Mouse (Mus musculus): ENCODE data around the gene Fbxw21. TPM values are rescaled to one million over a fixed set of nuclear protein-coding genes. Genes with fewer than 3 reads are reported as not detected.

The Fbxw21 gene
- polyA plus RNA-seq, 1 experiment from 2014 or later, result not detected

GRCm38 (mm10) chr9:109091802-109092201 is 70.0 kb downstream of the Fbxw21 start:
- no peak for ATAC-seq
- Histone ChIP-seq H3K27me3 (replicated peaks; ENCODE audit: control insufficient read depth, insufficient read depth, low read length) (no peaks in the 10 kb centered on the region), H3K27ac (ENCODE audit: low read depth, low read length) (no peak overlapping the region), H3K36me3 (ENCODE audit: control insufficient read depth, insufficient read depth) (peaks cover 17% of the 10 kb centered on the region), H3K9ac (ENCODE audit: low read depth, low read length) (no peak overlapping the region), H3K9me3 (ENCODE audit: control insufficient read depth) (no peaks in the 10 kb centered on the region), H3K4me1 (replicated peaks; ENCODE audit: control insufficient read depth, insufficient read depth, low read length) (0 out of 2 replicates have a peak, but pooled peaks cover 6% of the 10 kb centered on the region), H3K4me2 (replicated peaks; ENCODE audit: low read depth) (no peak overlapping the region), H3K4me3 (ENCODE audit: low read depth, low read length) (no peak overlapping the region)
- WGBS, result 93% methylated on average over 8 of the region's 8 CpGs
- TF ChIP-seq CTCF (IDR thresholded peaks at IDR 0.05; ENCODE audit: low read depth), result no peak

- H3K4me2 ChIP-seq (replicated peaks; ENCODE audit: low read depth), result no peak overlapping the region
- H3K36me3 ChIP-seq (ENCODE audit: control insufficient read depth, insufficient read depth), result peaks cover 17% of the 10 kb centered on the region
- no peak overlapping the region for H3K4me3 ChIP-seq (ENCODE audit: low read depth, low read length)
- ATAC-seq, result no peak
- no peak for TF ChIP-seq CTCF (IDR thresholded peaks at IDR 0.05; ENCODE audit: low read depth)
- H3K9me3 ChIP-seq (ENCODE audit: control insufficient read depth), result no peaks in the 10 kb centered on the region
- no peak overlapping the region for H3K27ac ChIP-seq (ENCODE audit: low read depth, low read length)
- no peak overlapping the region for H3K9ac ChIP-seq (ENCODE audit: low read depth, low read length)
- WGBS, result 64% methylated on average over 15 of the region's 15 CpGs
- H3K4me1 ChIP-seq (replicated peaks; ENCODE audit: control insufficient read depth, insufficient read depth, low read length), result 0 out of 2 replicates have a peak, but pooled peaks cover 6% of the 10 kb centered on the region
- no peaks in the 10 kb centered on the region for H3K27me3 ChIP-seq (replicated peaks; ENCODE audit: control insufficient read depth, insufficient read depth, low read length)
These were observed 71.4 kb downstream of the Fbxw21 start for GRCm38 (mm10) chr9:109090446-109090845.

Other genes starting within 250 kb of the Fbxw21 start
- gene Tmem89, start 247.4 kb downstream of the Fbxw21 start, polyA plus RNA-seq (2015; fragmentation: Nextera tagmentation; extraction: Ambion mirVana), result 0.21 TPM in 1 of 2 replicates, not detected in the other
- 557 and 585 TPM in 2 replicates for gene Uqcrc1, start 225.4 kb downstream of the Fbxw21 start, polyA plus RNA-seq (2015; fragmentation: Nextera tagmentation; extraction: Ambion mirVana)
- gene Col7a1, start 208.5 kb downstream of the Fbxw21 start, polyA plus RNA-seq (2015; fragmentation: Nextera tagmentation; extraction: Ambion mirVana), result 1.9 and 3.1 TPM in 2 replicates
- not detected in 2 replicates for gene Ucn2, start 176.0 kb downstream of the Fbxw21 start, polyA plus RNA-seq (2015; fragmentation: Nextera tagmentation; extraction: Ambion mirVana)
- 43.1 and 48.3 TPM in 2 replicates for gene Pfkfb4, start 170.3 kb downstream of the Fbxw21 start, polyA plus RNA-seq (2015; fragmentation: Nextera tagmentation; extraction: Ambion mirVana)
- 303 and 311 TPM in 2 replicates for gene Shisa5, start 123.5 kb downstream of the Fbxw21 start, polyA plus RNA-seq (2015; fragmentation: Nextera tagmentation; extraction: Ambion mirVana)
- 16.1 and 17.1 TPM in 2 replicates for gene Trex1, start 102.3 kb downstream of the Fbxw21 start, polyA plus RNA-seq (2015; fragmentation: Nextera tagmentation; extraction: Ambion mirVana)
- 7.5 and 8.9 TPM in 2 replicates for gene Atrip, start 87.9 kb downstream of the Fbxw21 start, polyA plus RNA-seq (2015; fragmentation: Nextera tagmentation; extraction: Ambion mirVana)
- gene Ccdc51, start 79.5 kb downstream of the Fbxw21 start, polyA plus RNA-seq (2015; fragmentation: Nextera tagmentation; extraction: Ambion mirVana), result 12.1 and 12.7 TPM in 2 replicates
- 683 and 718 TPM in 2 replicates for gene Tma7, start 79.5 kb downstream of the Fbxw21 start, polyA plus RNA-seq (2015; fragmentation: Nextera tagmentation; extraction: Ambion mirVana)
- gene Plxnb1, start 66.7 kb downstream of the Fbxw21 start, polyA plus RNA-seq (2015; fragmentation: Nextera tagmentation; extraction: Ambion mirVana), result 1.3 and 1.6 TPM in 2 replicates
- gene Fbxw13, start 33.9 kb upstream of the Fbxw21 start, polyA plus RNA-seq (2015; fragmentation: Nextera tagmentation; extraction: Ambion mirVana), result not detected in 2 replicates
- gene Fbxw20, start 72.7 kb upstream of the Fbxw21 start, polyA plus RNA-seq (2015; fragmentation: Nextera tagmentation; extraction: Ambion mirVana), result not detected in 2 replicates
- not detected in 2 replicates for gene Fbxw14, start 125.6 kb upstream of the Fbxw21 start, polyA plus RNA-seq (2015; fragmentation: Nextera tagmentation; extraction: Ambion mirVana)
- not detected in 2 replicates for gene Fbxw28, start 177.6 kb upstream of the Fbxw21 start, polyA plus RNA-seq (2015; fragmentation: Nextera tagmentation; extraction: Ambion mirVana)
- gene Fbxw22, start 242.3 kb upstream of the Fbxw21 start, polyA plus RNA-seq (2015; fragmentation: Nextera tagmentation; extraction: Ambion mirVana), result not detected in 2 replicates

All from intestine, postnatal 0 days (tissue).